In genomic region chr4:45222395-45222794, GRCm38 (mm10) we compare ENCODE assay signal across 19 mouse cellular contexts. TPM values are rescaled to one million over a fixed set of nuclear protein-coding genes. Genes with fewer than 3 reads are reported as not detected.
DNase-seq lines count a peak whose midpoint lies in the region; ATAC-seq and TF ChIP-seq lines count a peak whose summit lies in the region.
"Had no signal": no experiment of that assay in that cellular context is flagged by ENCODE, and none has a peak within 500 bp of the region (broad histone marks: within the 10 kb centered on the region; RNA-seq: fewer than 3 reads in every experiment).

No protein-coding gene starts in this region.

- H3K36me3 ChIP-seq in E14TG2a.4 (ENCODE audit: insufficient read depth, low read length) = no peaks in the 10 kb centered on the region
- H3K36me3 ChIP-seq: embryonic facial prominence, embryonic 13.5 days; limb, embryonic 12.5 days; liver, embryonic 15.5 days; midbrain, embryonic 13.5 days had no signal

- ATAC-seq in activated CD4-positive, CD25-positive, alpha-beta regulatory T cell, adult 4 months = no peak
- ATAC-seq: forebrain, embryonic 16.5 days; midbrain, embryonic 13.5 days had no signal

- no peak overlapping the region for H3K4me3 ChIP-seq in left cerebral cortex, adult 2 months
- no peak overlapping the region for H3K4me3 ChIP-seq in E14TG2a.4 (replicated peaks; ENCODE audit: low read length)
- H3K4me3 ChIP-seq: embryonic facial prominence, embryonic 13.5 days; limb, embryonic 12.5 days; liver, embryonic 15.5 days; midbrain, embryonic 13.5 days; myocyte had no signal

- H3K27ac ChIP-seq in left cerebral cortex, adult 2 months = no peak overlapping the region
- H3K27ac ChIP-seq: embryonic facial prominence, embryonic 13.5 days; limb, embryonic 12.5 days; liver, embryonic 15.5 days; midbrain, embryonic 13.5 days had no signal

- H3K4me1 ChIP-seq in E14TG2a.4 (replicated peaks; ENCODE audit: low read depth, low read length) = 0 out of 2 replicates have a peak, but pooled peaks cover 3% of the 10 kb centered on the region
- H3K4me1 ChIP-seq: embryonic facial prominence, embryonic 13.5 days; limb, embryonic 12.5 days; liver, embryonic 15.5 days; midbrain, embryonic 13.5 days had no signal

- TF ChIP-seq CTCF in left cerebral cortex, adult 2 months (IDR thresholded peaks at IDR 0.05) = peak; percentile 5; the same call in 1 of the 2 replicates
- peak; percentile 77 for TF ChIP-seq CTCF in E14TG2a.4 (conservative IDR thresholded peaks at IDR 0.05; ENCODE audit: low read length)

- DNase-seq in left cerebral cortex, adult 2 months (ENCODE audit: extremely low spot score in 1 of 2, low spot score in 2 of 2) = no peak
- DNase-seq in left cerebral cortex, adult 11 months (ENCODE audit: low spot score) = no peak
- peak; percentile 38 for DNase-seq in ES-CJ7 (ENCODE audit: low read depth, low spot score)
- peak; percentile 7 for DNase-seq in c-Kit-positive CD71-positive TER-119-positive erythroid progenitor cells, embryonic 14.5 days (ENCODE audit: low spot score)
- DNase-seq in testis, postnatal 10 days (ENCODE audit: low spot score) = no peak
- DNase-seq: adrenal gland, postnatal 14 days; cerebellum, adult 11-12 months; cerebellum, postnatal 14 days; lung, postnatal 14 days had no signal

- peaks cover under 1% of the 10 kb centered on the region; the same call in 1 of the 2 replicates for H3K27me3 ChIP-seq in E14TG2a.4 (ENCODE audit: insufficient read depth, low read length)
- H3K27me3 ChIP-seq: embryonic facial prominence, embryonic 13.5 days; limb, embryonic 12.5 days; midbrain, embryonic 13.5 days had no signal

- no peaks in the 10 kb centered on the region for H3K9me3 ChIP-seq in E14TG2a.4 (ENCODE audit: low read length)
- H3K9me3 ChIP-seq: embryonic facial prominence, embryonic 13.5 days; limb, embryonic 12.5 days; liver, embryonic 15.5 days; midbrain, embryonic 13.5 days had no signal

- intact Hi-C loops in left cerebral cortex, adult 2 months (cut with DNase I) = no loop called here

RNA-seq across cellular contexts. Expression of gene Frmpd1, which starts 37.7 kb away (rescaled TPM):
- 10 to 100 TPM; 12.9 to 13.0 TPM for total RNA-seq in left cerebral cortex, adult 2 months (2021)
- not detected for polyA plus RNA-seq in activated CD4-positive, CD25-positive, alpha-beta regulatory T cell, adult 4 months (2017; shearing (Covaris generic))
- total RNA-seq: gastrocnemius, adult 18-20 months; megakaryocyte, adult 5-6 weeks had no signal

Comparison
In these comparisons a context has a peak if more than half of its experiments do, and no peak if none do; other contexts are left out.
1. DNase-seq: peak in ES-CJ7 (single experiment) and c-Kit-positive CD71-positive TER-119-positive erythroid progenitor cells, embryonic 14.5 days (single experiment); none in left cerebral cortex, adult 2 months (0 of 2), left cerebral cortex, adult 11 months (single experiment) and testis, postnatal 10 days (single experiment).